Mouse (Mus musculus): ENCODE measurements around the gene Eras.

DNA sequence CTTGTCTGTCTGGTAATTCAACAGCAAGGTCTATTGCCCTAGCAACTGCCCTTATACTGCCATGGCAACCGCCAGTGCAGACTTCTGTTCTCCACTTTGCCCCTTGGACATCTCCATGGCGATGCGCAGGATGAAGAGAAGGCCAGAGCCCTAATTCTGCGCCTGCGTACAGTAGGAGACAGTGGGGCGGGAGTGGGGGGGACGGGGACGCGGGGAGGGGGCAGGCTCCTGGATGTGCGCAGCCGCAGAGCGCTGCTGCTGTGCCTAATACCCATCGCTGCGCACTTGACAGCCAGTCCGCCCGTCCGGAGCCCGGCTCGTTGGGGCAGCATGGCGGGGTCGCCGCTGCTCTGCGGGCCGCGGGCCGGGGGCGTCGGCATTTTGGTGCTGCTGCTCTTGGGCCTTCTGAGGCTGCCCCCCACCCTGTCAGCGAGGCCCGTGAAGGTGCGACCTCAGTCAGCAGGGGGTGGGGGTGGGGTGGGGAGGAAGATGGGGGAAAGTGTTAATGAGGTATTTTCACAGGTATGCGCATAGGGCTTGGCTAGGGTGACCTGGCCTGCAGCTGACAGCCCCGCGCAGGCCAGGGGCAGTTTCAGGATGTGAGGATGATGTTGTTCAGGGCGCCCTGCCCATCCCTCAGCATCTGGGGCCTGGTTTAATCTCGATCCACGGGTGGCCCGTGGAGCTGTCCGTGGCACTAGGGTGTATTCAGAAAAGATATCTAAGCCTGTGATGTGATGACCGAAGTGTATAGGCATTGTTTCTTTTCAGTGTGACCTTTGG lies 8.6 kb downstream of the Eras start, which contains the start of gene Pcsk1n:
- TF ChIP-seq CTCF (IDR thresholded peaks at IDR 0.05; ENCODE audit: control insufficient read depth, insufficient read depth, insufficient replicate concordance, low read depth, low read length) (no peak), POLR2A (IDR thresholded peaks at IDR 0.05; ENCODE audit: control insufficient read depth, low read depth, low read length) (no peak)

Measured in testis, adult 2 months (tissue).